Mouse (Mus musculus) hindbrain, embryonic 14.5 days (tissue): ENCODE data around the gene Nfib. TPM values are rescaled to one million over a fixed set of nuclear protein-coding genes. Genes with fewer than 3 reads are reported as not detected.

Experiments used
- ATAC-seq: fragments of 200-750 bp; cut with Nextera tagmentation; 2 replicates; pipeline ENCODE4 v1.8.0; 2017; ENCODE audit warnings: moderate number of reproducible peaks, mild to moderate bottlenecking, moderate TSS enrichment, moderate library complexity; ENCODE audit not compliant: low FRiP score
- DNase-seq: peaks from one replicate; pipeline ENCODE4 v3.0.0-alpha.2; 2015; ENCODE audit warnings: low spot score
- H3K27ac ChIP-seq: fragments of 300-500 bp; sonication (generic); 2 replicates; pipeline ENCODE4 v1.5.1; 2014; ENCODE audit warnings: mild to moderate bottlenecking, moderate library complexity
- H3K27me3 ChIP-seq: fragments of 300-500 bp; sonication (generic); 2 replicates; pipeline ENCODE4 v1.6.1; 2014; ENCODE audit warnings: mild to moderate bottlenecking, low read length, mixed read lengths; ENCODE audit not compliant: control insufficient read depth, insufficient read depth
- H3K36me3 ChIP-seq: fragments of 300-500 bp; sonication (generic); replicated peaks from 2 replicates; pipeline ENCODE4 v1.6.1; 2014; ENCODE audit not compliant: control insufficient read depth, insufficient read depth
- H3K4me1 ChIP-seq: fragments of 300-500 bp; sonication (generic); replicated peaks from 2 replicates; pipeline ENCODE4 v1.6.1; 2014; ENCODE audit warnings: antibody characterized with exemption, low read length, mixed read lengths; ENCODE audit not compliant: control insufficient read depth, insufficient read depth
- H3K4me2 ChIP-seq: fragments of 300-500 bp; sonication (generic); replicated peaks from 2 replicates; pipeline ENCODE4 v1.6.1; 2014; ENCODE audit warnings: mild to moderate bottlenecking, moderate library complexity
- H3K4me3 ChIP-seq: fragments of 300-500 bp; sonication (generic); replicated peaks from 2 replicates; pipeline ENCODE4 v1.5.1; 2014; ENCODE audit warnings: mild to moderate bottlenecking, low read length
- H3K9ac ChIP-seq: fragments of 300-500 bp; sonication (generic); 2 replicates; pipeline ENCODE4 v1.6.1; 2014
- H3K9me3 ChIP-seq: fragments of 300-500 bp; sonication (generic); 2 replicates; pipeline ENCODE4 v1.6.1; 2016; ENCODE audit warnings: low read length; ENCODE audit not compliant: control insufficient read depth
- whole genome bisulfite sequencing: fragments of 180-500 bp; shearing (Covaris S2); extraction: QIAGEN DNeasy Blood & Tissue Kit; methylation state at CpG from one replicate; pipeline ENCODE4 v1.1.7; 2014; 5-methylcytosine and 5-hydroxymethylcytosine counted together
- polyA plus RNA-seq: library from polyadenylated mRNA; unstranded; fragments of >200 nt; fragmentation: Nextera tagmentation; extraction: Ambion mirVana; gene quantifications from 2 replicates; pipeline ENCODE4 v1.2.1, GENCODE M21; 2014

Gene Nfib
- polyA plus RNA-seq, 1 experiment from 2014 or later, result 90.8 TPM

- no peak overlapping the region for H3K9ac ChIP-seq
- H3K4me1 ChIP-seq, result 0 out of 2 replicates have a peak, but pooled peaks cover 2% of the 10 kb centered on the region
- no peaks in the 10 kb centered on the region for H3K27me3 ChIP-seq
- ATAC-seq (no peak), DNase-seq (no peak)
- H3K36me3 ChIP-seq, result no peaks in the 10 kb centered on the region
- 79% methylated on average over 7 of the region's 7 CpGs for WGBS
- no peak overlapping the region for H3K4me2 ChIP-seq
- no peaks in the 10 kb centered on the region for H3K9me3 ChIP-seq
- no peak overlapping the region for H3K4me3 ChIP-seq
- H3K27ac ChIP-seq, result no peak overlapping the region
These were observed 6.2 kb upstream of the Nfib start for GRCm38 (mm10) chr4:82711611-82712295.

DNA sequence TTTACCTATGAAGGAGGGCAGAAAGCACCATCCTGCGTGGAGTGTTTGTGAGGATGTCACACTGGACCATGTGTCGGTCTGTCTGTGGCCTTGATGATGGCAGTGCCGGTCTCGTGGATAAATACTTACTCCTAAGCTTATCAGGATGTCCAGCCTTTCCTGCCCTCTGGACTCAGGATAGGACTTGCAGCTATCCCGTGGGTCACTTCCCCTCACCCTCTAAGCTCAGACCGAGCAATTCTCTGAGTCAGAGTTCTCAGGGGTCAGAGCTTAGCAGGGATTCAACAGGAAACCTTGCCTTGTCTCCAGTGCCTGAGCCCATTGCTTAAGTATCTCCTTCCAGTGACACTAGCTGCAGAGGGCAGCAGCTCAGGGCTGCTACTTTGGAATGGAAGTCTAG is 4.1 kb upstream of the Nfib start:
- H3K27me3 ChIP-seq, result no peaks in the 10 kb centered on the region
- H3K4me1 ChIP-seq, result peaks cover 17% of the 10 kb centered on the region; the same call in 1 of the 2 replicates
- no peak overlapping the region for H3K9ac ChIP-seq
- H3K4me3 ChIP-seq, result no peak overlapping the region
- 88% methylated on average over 6 of the region's 6 CpGs for WGBS
- no peaks in the 10 kb centered on the region for H3K36me3 ChIP-seq
- DNase-seq (no peak), ATAC-seq (no peak)
- no peaks in the 10 kb centered on the region for H3K9me3 ChIP-seq
- H3K27ac ChIP-seq, result no peak overlapping the region
- H3K4me2 ChIP-seq, result no peak overlapping the region

GRCm38 (mm10) chr4:82706012-82706411 is 462 bp upstream of the Nfib start:
- ATAC-seq (no peak), DNase-seq (no peak)
- Histone ChIP-seq H3K27ac (peak overlapping the region; percentile 82; the same call in 1 of the 2 replicates), H3K27me3 (no peaks in the 10 kb centered on the region), H3K9ac (no peak overlapping the region), H3K4me2 (peak overlapping the region; percentile 45; the same call in 1 of the 2 replicates), H3K4me1 (peaks cover 20% of the 10 kb centered on the region; the same call in 1 of the 2 replicates), H3K36me3 (no peaks in the 10 kb centered on the region), H3K4me3 (no peak overlapping the region), H3K9me3 (no peaks in the 10 kb centered on the region)
- 31% methylated on average over 2 of the region's 2 CpGs for WGBS

DNA sequence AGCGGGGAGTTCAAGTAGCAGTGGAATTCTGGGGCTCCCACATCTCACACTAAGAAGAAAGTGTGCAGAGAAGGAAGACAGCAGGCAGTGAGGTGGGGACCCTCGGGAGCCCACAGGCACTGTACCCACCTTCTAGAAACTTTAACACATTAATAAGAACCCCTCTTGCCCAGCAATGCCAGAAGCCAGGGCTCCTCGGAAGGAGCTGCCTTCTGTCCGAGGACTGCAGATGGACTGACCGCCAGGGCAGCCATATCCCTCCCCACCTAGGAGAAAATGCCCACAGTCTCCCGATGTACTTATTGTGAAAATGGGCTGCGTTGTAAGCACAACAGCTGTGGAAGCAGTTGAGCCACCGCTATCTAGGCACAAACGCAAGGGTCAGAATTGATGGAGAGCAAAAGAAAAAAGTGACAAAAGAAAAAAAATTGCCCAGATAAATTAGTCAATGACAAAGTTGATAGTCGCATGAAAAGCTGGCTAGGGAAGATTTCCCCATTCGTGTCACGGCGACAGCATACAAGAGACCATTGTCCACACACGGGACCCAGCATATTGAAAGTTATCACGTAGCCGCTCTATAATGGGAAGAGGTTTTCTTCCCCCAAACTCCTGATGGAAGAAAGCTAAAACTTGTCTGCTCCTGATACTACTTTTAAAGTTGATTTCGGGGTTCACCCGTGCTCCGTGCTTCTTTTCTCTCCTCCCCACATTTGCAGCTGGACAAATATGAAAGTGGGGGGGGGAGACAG is 1.3 kb downstream of the Nfib start:
- ATAC-seq (peak; percentile 42; the same call in 1 of the 2 replicates), DNase-seq (no peak)
- Histone ChIP-seq H3K4me3 (peak overlapping the region; percentile 16), H3K36me3 (no peaks in the 10 kb centered on the region), H3K27me3 (no peaks in the 10 kb centered on the region), H3K4me2 (peak overlapping the region; percentile 45), H3K4me1 (peaks cover 28% of the 10 kb centered on the region), H3K9ac (peak overlapping the region; percentile 37; the same call in 1 of the 2 replicates), H3K27ac (peak overlapping the region; percentile 82), H3K9me3 (no peaks in the 10 kb centered on the region)
- 29% methylated on average over 19 of the region's 19 CpGs for WGBS

GRCm38 (mm10) chr4:82702808-82703207 is 2.7 kb downstream of the Nfib start:
- no peak overlapping the region for H3K27ac ChIP-seq
- no peak overlapping the region for H3K4me3 ChIP-seq
- H3K4me2 ChIP-seq, result no peak overlapping the region
- no peak for DNase-seq
- H3K9me3 ChIP-seq, result no peaks in the 10 kb centered on the region
- H3K27me3 ChIP-seq, result no peaks in the 10 kb centered on the region
- no peak overlapping the region for H3K9ac ChIP-seq
- H3K36me3 ChIP-seq, result no peaks in the 10 kb centered on the region
- no peak for ATAC-seq
- H3K4me1 ChIP-seq, result peaks cover 28% of the 10 kb centered on the region
- WGBS, result 71% methylated on average over 6 of the region's 6 CpGs

DNA sequence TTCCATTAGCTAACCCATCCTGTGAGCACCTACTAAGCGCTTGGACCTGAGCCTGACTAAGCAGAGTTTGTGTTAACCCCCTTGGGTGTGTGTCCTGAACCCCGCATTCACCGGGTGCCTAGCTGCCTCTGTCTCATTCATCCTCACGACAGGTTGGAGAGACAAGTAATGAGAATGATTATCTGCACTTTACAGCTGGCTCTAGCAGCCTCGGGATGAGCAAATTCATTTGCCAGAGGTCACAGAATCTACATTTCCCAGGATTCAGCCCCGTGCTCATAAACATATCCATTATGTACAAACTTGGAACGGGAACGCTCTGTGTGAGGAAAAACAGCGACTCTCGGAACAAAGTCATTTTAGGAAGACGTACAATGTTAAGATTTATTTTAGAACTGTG is 6.0 kb downstream of the Nfib start:
- no peak for DNase-seq
- peaks cover 11% of the 10 kb centered on the region; the same call in 1 of the 2 replicates for H3K4me1 ChIP-seq
- H3K27me3 ChIP-seq, result no peaks in the 10 kb centered on the region
- no peak overlapping the region for H3K4me2 ChIP-seq
- H3K27ac ChIP-seq, result peak overlapping the region; percentile 69
- no peak overlapping the region for H3K4me3 ChIP-seq
- H3K9ac ChIP-seq, result no peak overlapping the region
- no peaks in the 10 kb centered on the region for H3K9me3 ChIP-seq
- no peaks in the 10 kb centered on the region for H3K36me3 ChIP-seq
- WGBS, result 44% methylated on average over 11 of the region's 11 CpGs
- ATAC-seq, result no peak

GRCm38 (mm10) chr4:82698616-82699015 is 6.9 kb downstream of the Nfib start:
- Histone ChIP-seq H3K27ac (no peak overlapping the region), H3K9me3 (no peaks in the 10 kb centered on the region), H3K4me1 (peaks cover 8% of the 10 kb centered on the region; the same call in 1 of the 2 replicates), H3K9ac (no peak overlapping the region), H3K4me2 (no peak overlapping the region), H3K36me3 (no peaks in the 10 kb centered on the region), H3K27me3 (no peaks in the 10 kb centered on the region), H3K4me3 (no peak overlapping the region)
- DNase-seq (no peak), ATAC-seq (no peak)
- WGBS, result 87% methylated on average over 12 of the region's 12 CpGs

DNA sequence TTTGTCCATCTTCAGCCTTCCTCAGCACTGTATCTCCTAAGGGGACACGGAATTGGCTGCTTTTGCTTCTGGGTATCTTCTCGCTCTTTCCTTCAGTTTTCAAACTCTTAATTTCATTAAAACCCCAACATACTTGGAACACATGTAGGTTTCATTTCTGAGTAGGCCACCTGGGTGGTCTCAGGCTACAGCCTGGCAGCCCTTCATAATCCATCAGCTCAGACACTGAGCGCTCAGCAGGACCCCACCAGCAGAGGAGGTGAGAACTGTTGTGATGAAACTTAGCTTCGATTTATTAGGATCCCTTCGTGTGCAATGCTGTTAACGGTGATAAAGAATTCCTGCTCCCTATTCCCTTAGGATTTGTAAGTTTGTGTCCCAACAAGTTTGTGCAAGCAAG is 8.4 kb downstream of the Nfib start:
- Histone ChIP-seq H3K4me1 (peaks cover 9% of the 10 kb centered on the region; the same call in 1 of the 2 replicates), H3K36me3 (no peaks in the 10 kb centered on the region), H3K27me3 (no peaks in the 10 kb centered on the region), H3K9me3 (no peaks in the 10 kb centered on the region), H3K4me3 (no peak overlapping the region), H3K4me2 (no peak overlapping the region), H3K9ac (no peak overlapping the region), H3K27ac (no peak overlapping the region)
- 64% methylated on average over 6 of the region's 6 CpGs for WGBS
- ATAC-seq, result no peak
- no peak for DNase-seq

GRCm38 (mm10) chr4:82695760-82696501 is 9.6 kb downstream of the Nfib start:
- 80% methylated on average over 5 of the region's 5 CpGs for WGBS

More at GRCm38 (mm10) chr4:82695760-82696501, 9.6 kb downstream of the Nfib start:
- Histone ChIP-seq H3K4me1 (peaks cover 20% of the 10 kb centered on the region; the same call in 1 of the 2 replicates), H3K9ac (no peak overlapping the region), H3K4me2 (no peak overlapping the region), H3K4me3 (no peak overlapping the region), H3K27me3 (no peaks in the 10 kb centered on the region), H3K36me3 (no peaks in the 10 kb centered on the region), H3K9me3 (no peaks in the 10 kb centered on the region), H3K27ac (no peak overlapping the region)
- DNase-seq (no peak), ATAC-seq (no peak)
